Comparison of ENCODE assay signal across 9 mouse cellular contexts in the genomic region with DNA sequence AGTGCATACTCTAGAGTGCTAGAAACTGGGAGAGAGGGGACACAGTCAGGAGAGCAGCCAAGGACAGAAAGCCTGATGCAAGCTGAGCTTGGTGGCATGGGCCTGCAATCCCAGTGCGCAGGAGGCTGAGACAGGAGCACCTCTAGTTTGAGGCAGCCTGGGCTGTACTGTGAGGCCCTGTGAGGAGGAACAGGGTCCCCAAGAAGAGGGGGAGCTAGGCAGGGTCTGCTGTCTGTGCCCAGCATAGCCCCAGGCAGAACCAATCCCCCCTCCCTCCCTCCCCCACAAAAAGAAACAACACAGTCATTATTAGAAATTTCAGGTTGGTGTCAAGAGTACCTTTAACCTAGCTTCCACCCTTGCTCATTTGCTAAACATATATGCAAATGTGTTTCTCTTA. TPM values are rescaled to one million over a fixed set of nuclear protein-coding genes. Genes with fewer than 3 reads are reported as not detected.
A peak's percentile ranks its signal among the peaks of the same experiment; 100 is the strongest.
DNase-seq lines count a peak whose midpoint lies in the region; ATAC-seq and TF ChIP-seq lines count a peak whose summit lies in the region.
"Had no signal": no experiment of that assay in that cellular context is flagged by ENCODE, and none has a peak within 500 bp of the region (broad histone marks: within the 10 kb centered on the region; RNA-seq: fewer than 3 reads in every experiment).

No protein-coding gene starts in this region.

- H3K9me3 ChIP-seq in heart, embryonic 11.5 days (replicated peaks; ENCODE audit: control insufficient read depth, low read length), result no peaks in the 10 kb centered on the region
- H3K9me3 ChIP-seq in stomach, embryonic 14.5 days (ENCODE audit: control insufficient read depth, low read depth, low read length), result no peaks in the 10 kb centered on the region
- no peaks in the 10 kb centered on the region for H3K9me3 ChIP-seq in stomach, postnatal 0 days (ENCODE audit: control insufficient read depth, low read length)
- H3K9me3 ChIP-seq in midbrain, embryonic 10.5 days (replicated peaks), result no peaks in the 10 kb centered on the region
- H3K9me3 ChIP-seq in intestine, embryonic 15.5 days, result no peaks in the 10 kb centered on the region

- H3K4me1 ChIP-seq in heart, embryonic 11.5 days (ENCODE audit: control insufficient read depth, insufficient read depth, low read length), result peaks cover 15% of the 10 kb centered on the region; the same call in 1 of the 2 replicates
- H3K4me1 ChIP-seq in stomach, embryonic 14.5 days (ENCODE audit: control insufficient read depth, insufficient read depth, low read length), result peaks cover 4% of the 10 kb centered on the region; the same call in 1 of the 2 replicates
- H3K4me1 ChIP-seq in stomach, postnatal 0 days (replicated peaks; ENCODE audit: control insufficient read depth, insufficient read depth), result no peaks in the 10 kb centered on the region
- peaks cover 64% of the 10 kb centered on the region for H3K4me1 ChIP-seq in midbrain, embryonic 10.5 days
- peaks cover 34% of the 10 kb centered on the region for H3K4me1 ChIP-seq in olfactory bulb, adult 2 months (ENCODE audit: control insufficient read depth, insufficient read depth, low read length)
- no peaks in the 10 kb centered on the region for H3K4me1 ChIP-seq in intestine, embryonic 15.5 days (replicated peaks)

- TF ChIP-seq POLR2A in olfactory bulb, adult 2 months (IDR thresholded peaks at IDR 0.05; ENCODE audit: insufficient read depth, low read depth, low read length), result no peak

- no peak for ATAC-seq in heart, embryonic 11.5 days (replicated peaks; ENCODE audit: insufficient number of reproducible peaks, low FRiP score, low TSS enrichment)
- ATAC-seq in stomach, embryonic 14.5 days (ENCODE audit: insufficient number of reproducible peaks, insufficient read depth, low FRiP score, low read depth), result 0 out of 2 replicates have a peak, but pooled peaks have one; percentile 11
- no peak for ATAC-seq in stomach, postnatal 0 days (ENCODE audit: low FRiP score, low TSS enrichment)
- no peak for ATAC-seq in intestine, embryonic 15.5 days
- no peak for ATAC-seq in activated CD4-positive, CD25-positive, alpha-beta regulatory T cell, adult 4 months

- no peak overlapping the region for H3K9ac ChIP-seq in heart, embryonic 11.5 days (ENCODE audit: low read depth, low read length)
- no peak overlapping the region for H3K9ac ChIP-seq in stomach, embryonic 14.5 days (replicated peaks; ENCODE audit: low read depth, low read length)
- no peak overlapping the region for H3K9ac ChIP-seq in stomach, postnatal 0 days (ENCODE audit: low read length)
- no peak overlapping the region for H3K9ac ChIP-seq in intestine, embryonic 15.5 days

- no peak overlapping the region for H3K27ac ChIP-seq in heart, embryonic 11.5 days (ENCODE audit: low read depth, low read length)
- H3K27ac ChIP-seq in stomach, embryonic 14.5 days (ENCODE audit: low read length), result no peak overlapping the region
- H3K27ac ChIP-seq in stomach, postnatal 0 days (replicated peaks), result no peak overlapping the region
- H3K27ac ChIP-seq in midbrain, embryonic 10.5 days (replicated peaks), result peak overlapping the region; percentile 94
- peak overlapping the region; percentile 43; the same call in 1 of the 2 replicates for H3K27ac ChIP-seq in olfactory bulb, adult 2 months (ENCODE audit: insufficient read depth, low read depth, low read length)
- no peak overlapping the region for H3K27ac ChIP-seq in intestine, embryonic 15.5 days

- peak overlapping the region; percentile 53; the same call in 1 of the 2 replicates for H3K4me2 ChIP-seq in heart, embryonic 11.5 days
- no peak overlapping the region for H3K4me2 ChIP-seq in stomach, embryonic 14.5 days (replicated peaks; ENCODE audit: low read depth, low read length)
- no peak overlapping the region for H3K4me2 ChIP-seq in stomach, postnatal 0 days (replicated peaks; ENCODE audit: low read depth)
- no peak overlapping the region for H3K4me2 ChIP-seq in intestine, embryonic 15.5 days (replicated peaks)

- no peak for TF ChIP-seq CTCF in stomach, postnatal 0 days (IDR thresholded peaks at IDR 0.05; ENCODE audit: low read depth)
- TF ChIP-seq CTCF in olfactory bulb, adult 2 months (IDR thresholded peaks at IDR 0.05; ENCODE audit: insufficient read depth, low read depth, low read length), result no peak

- intact Hi-C loops in heart, postnatal 14 days (cut with DNase I), result no loop called here

- peak overlapping the region; percentile 19; the same call in 1 of the 2 replicates for H3K4me3 ChIP-seq in heart, embryonic 11.5 days (ENCODE audit: low read depth, low read length)
- no peak overlapping the region for H3K4me3 ChIP-seq in stomach, embryonic 14.5 days (ENCODE audit: low read depth, low read length)
- no peak overlapping the region for H3K4me3 ChIP-seq in stomach, postnatal 0 days (ENCODE audit: low read depth, low read length)
- peak overlapping the region; percentile 52 for H3K4me3 ChIP-seq in midbrain, embryonic 10.5 days
- no peak overlapping the region for H3K4me3 ChIP-seq in olfactory bulb, adult 2 months (ENCODE audit: insufficient read depth, low read depth, low read length)
- no peak overlapping the region for H3K4me3 ChIP-seq in intestine, embryonic 15.5 days (replicated peaks)

- DNase-seq in heart, postnatal 14 days, result no peak
- DNase-seq in stomach, postnatal 0 days (ENCODE audit: low spot score), result no peak
- DNase-seq in midbrain, embryonic 10.5 days (ENCODE audit: low spot score), result peak; percentile 45

- WGBS in heart, embryonic 11.5 days (ENCODE audit: insufficient replicate concordance), result 93% methylated on average over 1 of the region's 1 CpGs
- WGBS in stomach, embryonic 14.5 days, result 85% methylated on average over 1 of the region's 1 CpGs
- 90% methylated on average over 1 of the region's 1 CpGs for WGBS in stomach, postnatal 0 days
- 75% methylated on average over 1 of the region's 1 CpGs for WGBS in midbrain, embryonic 10.5 days
- WGBS in olfactory bulb, adult 2 months, result 85% methylated on average over 1 of the region's 1 CpGs
- WGBS in intestine, embryonic 15.5 days, result 90% methylated on average over 1 of the region's 1 CpGs

- no peak for TF ChIP-seq EP300 in stomach, postnatal 0 days (optimal IDR thresholded peaks at IDR 0.05)

- no peaks in the 10 kb centered on the region for H3K36me3 ChIP-seq in heart, embryonic 11.5 days (ENCODE audit: control insufficient read depth, insufficient read depth, low read length)
- no peaks in the 10 kb centered on the region for H3K36me3 ChIP-seq in stomach, embryonic 14.5 days (ENCODE audit: control insufficient read depth, insufficient read depth, low read length)
- H3K36me3 ChIP-seq in stomach, postnatal 0 days (ENCODE audit: control insufficient read depth, insufficient read depth, low read length), result no peaks in the 10 kb centered on the region
- H3K36me3 ChIP-seq in midbrain, embryonic 10.5 days, result no peaks in the 10 kb centered on the region
- H3K36me3 ChIP-seq in intestine, embryonic 15.5 days, result no peaks in the 10 kb centered on the region

- H3K27me3 ChIP-seq in heart, embryonic 11.5 days (ENCODE audit: control insufficient read depth, insufficient read depth, low read length), result no peaks in the 10 kb centered on the region
- no peaks in the 10 kb centered on the region for H3K27me3 ChIP-seq in stomach, embryonic 14.5 days (ENCODE audit: control insufficient read depth, insufficient read depth, low read length)
- H3K27me3 ChIP-seq in stomach, postnatal 0 days (ENCODE audit: control insufficient read depth, insufficient read depth, low read length), result no peaks in the 10 kb centered on the region
- no peaks in the 10 kb centered on the region for H3K27me3 ChIP-seq in midbrain, embryonic 10.5 days (ENCODE audit: low read depth, poor library complexity, severe bottlenecking)
- no peaks in the 10 kb centered on the region for H3K27me3 ChIP-seq in intestine, embryonic 15.5 days (replicated peaks)

RNA-seq across cellular contexts. Expression of gene Ankrd6, which starts 27.8 kb away (rescaled TPM):
- polyA plus RNA-seq in heart, embryonic 11.5 days (2014; fragmentation: Nextera tagmentation; extraction: Ambion mirVana), result 5.4 and 7.1 TPM in 2 replicates
- total RNA-seq in heart, postnatal 14 days (2021), result 1 to 10 TPM; 3.0 to 4.1 TPM
- 5.6 and 6.9 TPM in 2 replicates for polyA plus RNA-seq in stomach, embryonic 14.5 days (2014; fragmentation: Nextera tagmentation; extraction: Ambion mirVana)
- 2.2 and 2.3 TPM in 2 replicates for polyA plus RNA-seq in stomach, postnatal 0 days (2015; fragmentation: Nextera tagmentation; extraction: Ambion mirVana)
- polyA plus RNA-seq in midbrain, embryonic 10.5 days (2016; fragmentation: Nextera tagmentation; extraction: Ambion mirVana), result 23.7 and 32.0 TPM in 2 replicates
- 105 TPM in 1 of 2 replicates, not detected in the other for polyA plus RNA-seq in olfactory bulb, adult 2 months (2012; ENCODE audit: insufficient read depth, insufficient read length, low replicate concordance, missing spikeins)
- 4.0 and 4.1 TPM in 2 replicates for polyA plus RNA-seq in intestine, embryonic 15.5 days (2015; fragmentation: Nextera tagmentation; extraction: Ambion mirVana)
- polyA plus RNA-seq in activated CD4-positive, CD25-positive, alpha-beta regulatory T cell, adult 4 months (2017; shearing (Covaris generic)), result 1 to 10 TPM in 1 of 2 experiments, under 1 TPM in 1; 0.99 to 1.4 TPM

RNA-seq across cellular contexts. Expression of gene Rragd, which starts 60.0 kb away (rescaled TPM):
- 47.8 and 54.1 TPM in 2 replicates for polyA plus RNA-seq in heart, embryonic 11.5 days (2014; fragmentation: Nextera tagmentation; extraction: Ambion mirVana)
- 10 to 100 TPM; 69.0 to 71.8 TPM for total RNA-seq in heart, postnatal 14 days (2021)
- polyA plus RNA-seq in stomach, embryonic 14.5 days (2014; fragmentation: Nextera tagmentation; extraction: Ambion mirVana), result 7.1 and 11.0 TPM in 2 replicates
- polyA plus RNA-seq in stomach, postnatal 0 days (2015; fragmentation: Nextera tagmentation; extraction: Ambion mirVana), result 1.7 and 2.8 TPM in 2 replicates
- polyA plus RNA-seq in midbrain, embryonic 10.5 days (2016; fragmentation: Nextera tagmentation; extraction: Ambion mirVana), result 28.4 and 29.0 TPM in 2 replicates
- polyA plus RNA-seq in olfactory bulb, adult 2 months (2012; ENCODE audit: insufficient read depth, insufficient read length, low replicate concordance, missing spikeins), result 152 TPM in 1 of 2 replicates, not detected in the other
- 23.4 and 24.3 TPM in 2 replicates for polyA plus RNA-seq in intestine, embryonic 15.5 days (2015; fragmentation: Nextera tagmentation; extraction: Ambion mirVana)
- polyA plus RNA-seq in activated CD4-positive, CD25-positive, alpha-beta regulatory T cell, adult 4 months (2017; shearing (Covaris generic)), result 1 to 10 TPM; 4.2 to 4.3 TPM
- total RNA-seq: MEL had no signal

Comparison
In these comparisons a context has a peak if more than half of its experiments do, and no peak if none do; other contexts are left out.
1. H3K27ac ChIP-seq: peak in midbrain, embryonic 10.5 days (single experiment) and olfactory bulb, adult 2 months (single experiment); none in heart, embryonic 11.5 days (single experiment), stomach, embryonic 14.5 days (single experiment), stomach, postnatal 0 days (single experiment) and intestine, embryonic 15.5 days (single experiment).
2. H3K4me3 ChIP-seq: peak in heart, embryonic 11.5 days (single experiment) and midbrain, embryonic 10.5 days (single experiment); none in stomach, embryonic 14.5 days (single experiment), stomach, postnatal 0 days (single experiment), olfactory bulb, adult 2 months (single experiment) and intestine, embryonic 15.5 days (single experiment).